Mouse (Mus musculus) embryo, embryonic 9.5 days (tissue): ENCODE results near the gene C530025M09Rik.

Source experiments
- DNase-seq: peaks from one replicate; pipeline ENCODE4 v3.0.0-alpha.2; 2017; ENCODE audit errors: extremely low spot score

Gene C530025M09Rik

DNA sequence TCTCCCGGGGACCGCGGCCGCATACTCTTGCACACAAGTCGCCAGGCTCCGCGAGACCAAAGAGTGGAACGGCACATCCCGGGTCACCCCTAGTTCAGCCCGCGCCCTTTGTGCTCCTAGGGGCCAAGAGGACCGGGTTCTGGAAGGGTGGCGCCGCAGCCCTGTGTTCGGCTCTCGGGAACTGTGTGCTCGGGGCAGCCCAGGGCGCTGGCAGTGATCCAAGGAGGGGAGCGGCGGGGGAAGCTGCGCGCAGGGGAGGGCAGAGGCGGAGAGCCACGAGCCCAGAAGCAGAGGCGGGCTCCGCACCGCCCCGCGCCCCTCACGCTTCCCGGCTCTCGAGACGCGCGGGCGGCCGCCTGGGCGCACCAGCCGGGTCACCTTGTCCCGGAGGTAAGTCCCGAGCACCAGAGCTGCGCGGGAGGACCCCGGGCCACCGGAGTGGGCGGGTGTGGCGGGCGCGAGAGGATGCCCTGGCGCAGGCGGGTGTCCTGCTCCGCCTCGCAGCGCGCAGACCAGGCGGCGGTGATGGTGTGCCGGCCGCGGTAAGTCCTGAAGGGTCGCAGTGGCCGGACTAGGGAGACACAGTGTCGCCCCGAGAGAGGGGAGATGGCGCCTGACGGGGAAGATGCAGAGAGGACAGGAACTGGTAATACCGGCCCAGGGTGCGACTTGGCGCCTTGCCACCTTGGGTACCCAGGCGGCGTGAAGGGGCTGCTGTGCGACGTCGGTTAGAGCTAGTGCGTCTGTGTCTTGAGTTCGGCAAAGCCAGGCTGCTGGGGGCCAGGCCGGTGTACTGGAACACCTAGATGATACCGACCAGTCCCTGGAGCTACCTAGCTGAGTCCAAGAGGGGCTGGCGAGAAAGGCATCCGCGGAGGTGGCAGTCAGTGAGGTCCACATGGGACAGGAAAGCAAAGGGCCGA, at the start of gene C530025M09Rik:
Gene C530025M09Rik, minus strand, starts transcription at position 678 of the 923 bp plus-strand sequence.
- DNase-seq: peak; percentile 70

DNA sequence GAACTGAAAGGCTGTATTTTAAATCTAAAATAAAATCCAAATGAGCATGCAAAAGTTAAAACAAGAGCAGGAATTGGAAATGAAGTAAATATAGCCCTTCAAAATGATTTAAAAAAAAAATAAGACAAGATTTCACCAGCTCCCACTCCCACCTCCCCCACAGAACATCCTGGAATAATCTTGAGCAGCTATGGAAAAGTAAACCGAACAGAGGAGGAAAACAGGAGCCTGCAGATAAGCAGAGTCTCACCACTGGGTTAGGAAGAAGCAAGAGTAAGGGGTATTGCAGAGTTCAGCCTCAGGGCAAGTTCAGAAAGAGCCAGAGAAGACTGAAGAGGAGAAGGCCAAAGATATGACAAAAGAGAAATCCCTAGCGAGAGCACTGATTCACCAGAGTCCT, 46.9 kb upstream of the C530025M09Rik start:
- no peak for DNase-seq

GRCm38 (mm10) chr2:149873346-149873745, 42.3 kb upstream of the C530025M09Rik start:
- DNase-seq: no peak

- DNase-seq: no peak
These were observed 41.5 kb upstream of the C530025M09Rik start for GRCm38 (mm10) chr2:149872496-149872895.

DNA sequence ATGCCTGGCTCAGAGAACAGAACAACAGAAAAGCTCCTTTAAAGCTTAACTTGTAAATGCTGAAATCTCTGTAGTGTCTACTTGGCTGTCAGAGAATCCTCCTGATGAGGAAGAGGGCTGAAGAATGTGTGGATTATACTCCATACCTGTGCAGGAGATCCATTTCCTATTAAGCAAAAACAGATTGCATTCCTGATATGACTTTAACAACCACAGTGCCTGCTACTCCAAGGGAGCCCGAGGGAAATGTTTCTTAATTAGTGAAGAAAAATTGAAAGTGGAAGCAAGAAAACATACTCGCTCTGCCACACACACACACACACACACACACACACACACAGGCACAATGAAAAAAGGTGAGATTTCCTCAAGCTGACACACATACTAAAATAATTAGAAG, 39.5 kb upstream of the C530025M09Rik start:
- DNase-seq: no peak

DNA sequence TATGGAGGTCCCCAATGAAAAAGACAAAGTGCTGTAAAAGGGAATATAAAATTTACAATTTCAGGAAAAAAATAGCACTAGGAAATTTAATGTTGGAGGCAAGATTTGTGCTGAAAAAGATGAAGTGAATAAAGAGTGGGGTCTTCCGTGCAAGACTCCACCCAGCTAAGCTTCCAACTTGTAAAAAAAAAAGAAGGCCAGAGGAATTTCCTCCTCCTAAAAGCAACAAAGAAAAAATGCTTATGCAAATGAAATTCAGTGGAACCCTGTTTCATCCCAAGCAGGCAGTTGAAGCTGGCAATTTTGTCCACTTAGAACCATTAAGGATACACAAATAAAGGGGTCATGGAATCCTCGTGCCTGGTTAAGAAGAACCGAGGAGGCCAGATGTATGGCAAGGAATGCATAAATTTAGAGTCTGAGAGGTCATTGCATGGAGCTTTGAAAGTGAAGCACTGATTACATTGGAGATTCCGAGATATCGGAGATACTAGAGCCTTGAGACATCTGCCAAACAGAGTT, 35.0 kb upstream of the C530025M09Rik start:
- no peak for DNase-seq

GRCm38 (mm10) chr2:149861002-149861401, 30.0 kb upstream of the C530025M09Rik start:
- DNase-seq: no peak

GRCm38 (mm10) chr2:149848778-149849177, 17.8 kb upstream of the C530025M09Rik start:
- no peak for DNase-seq

GRCm38 (mm10) chr2:149844575-149844974, 13.6 kb upstream of the C530025M09Rik start:
- no peak for DNase-seq

GRCm38 (mm10) chr2:149839666-149840065, 8.7 kb upstream of the C530025M09Rik start:
- no peak for DNase-seq

- DNase-seq: no peak
These were observed 5.6 kb upstream of the C530025M09Rik start for GRCm38 (mm10) chr2:149836471-149837135.

- DNase-seq: no peak
These were observed 4.1 kb upstream of the C530025M09Rik start for GRCm38 (mm10) chr2:149835091-149835490.

GRCm38 (mm10) chr2:149832301-149832700, 1.3 kb upstream of the C530025M09Rik start:
- peak; percentile 5 for DNase-seq

DNA sequence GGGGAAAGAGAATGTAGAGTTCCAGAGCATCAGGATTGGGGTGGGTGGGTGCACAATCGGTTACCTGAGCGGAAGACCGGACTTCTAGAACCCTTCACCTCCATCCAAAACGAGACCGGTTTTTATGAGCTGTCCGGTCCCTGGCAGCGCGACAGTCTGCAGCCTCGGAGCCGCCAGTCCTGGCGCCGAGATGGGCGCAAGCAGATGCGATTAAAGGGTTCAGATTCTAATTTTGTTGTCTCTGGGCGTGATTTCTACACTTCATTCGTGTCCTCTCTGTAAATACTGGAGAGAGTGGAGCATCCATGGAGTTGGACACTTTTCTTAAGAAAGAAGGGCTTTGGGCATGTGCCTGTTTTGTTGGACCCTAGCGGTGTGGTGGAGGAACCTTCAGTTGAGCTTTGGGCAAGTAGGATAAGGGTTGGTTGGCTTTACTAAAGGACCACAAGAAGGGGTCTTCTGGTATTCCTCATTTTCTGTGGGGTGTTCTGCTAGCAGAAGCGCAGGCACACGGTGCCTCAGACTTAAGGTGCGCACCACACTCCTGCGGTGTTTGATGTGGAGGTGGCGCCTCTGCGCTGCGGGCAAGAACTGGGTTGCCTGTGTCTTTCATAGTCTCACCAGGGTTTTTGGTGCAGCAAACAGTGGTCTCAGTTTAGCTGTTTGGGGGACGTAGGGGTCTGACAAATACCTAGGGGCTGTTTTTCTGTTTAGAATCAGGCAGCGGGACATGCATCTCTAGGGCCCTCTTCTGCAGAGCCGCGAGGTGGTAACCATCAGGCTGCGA, 639 bp upstream of the C530025M09Rik start:
- peak; percentile 41 for DNase-seq

DNA sequence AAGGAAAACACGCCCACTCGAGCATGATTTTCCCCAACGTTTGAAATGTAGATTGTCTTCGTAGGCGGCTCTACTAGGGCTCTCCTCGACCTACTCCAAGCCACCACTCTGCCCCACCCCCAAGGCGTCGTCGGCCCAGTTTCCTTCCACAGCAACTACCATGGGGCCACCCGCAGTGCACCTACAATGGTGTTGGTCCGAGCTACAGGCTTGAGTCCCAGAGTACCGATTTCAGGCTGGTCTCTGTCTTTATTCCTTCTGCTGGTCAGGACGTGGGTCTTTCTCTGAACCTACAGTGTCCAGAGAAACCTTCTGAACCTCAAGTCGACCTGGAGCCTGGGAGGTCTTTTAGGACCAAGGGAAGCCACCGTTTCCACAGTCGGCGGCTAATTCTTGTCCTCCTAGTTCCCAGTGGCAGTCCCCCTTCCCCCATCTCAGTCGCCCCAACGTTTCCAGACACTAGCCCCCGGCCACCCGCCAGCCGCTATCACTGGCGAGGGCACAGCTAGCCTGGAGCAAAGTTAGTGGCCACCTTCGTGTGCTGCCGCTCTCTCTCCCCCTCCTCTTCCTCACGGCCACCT, 968 bp downstream of the C530025M09Rik start:
- DNase-seq: no peak

DNA sequence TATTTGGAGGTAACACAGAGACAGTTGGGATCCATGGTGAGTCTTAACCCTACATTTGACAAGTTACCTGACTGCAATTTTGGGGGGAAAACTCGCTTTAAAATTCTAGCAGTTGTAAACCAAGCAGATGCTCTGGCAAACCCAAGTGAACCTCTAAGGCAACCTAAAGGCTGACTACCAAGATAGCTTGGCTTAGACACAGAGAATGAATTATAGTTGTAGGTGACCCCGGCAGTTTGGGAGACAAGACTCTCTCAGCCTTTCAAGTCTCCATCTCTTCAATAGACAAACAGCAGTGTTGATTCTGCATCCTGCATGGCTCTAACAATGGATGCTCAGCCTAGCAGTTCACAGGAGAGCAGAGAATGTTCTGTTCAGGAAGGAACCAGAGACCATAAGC, 2.1 kb downstream of the C530025M09Rik start, which contains the start of gene Syndig1:
Gene Syndig1, plus strand, starts transcription at position 301 of the 400 bp plus-strand sequence.
- no peak for DNase-seq

GRCm38 (mm10) chr2:149820201-149820600, 10.8 kb downstream of the C530025M09Rik start:
- DNase-seq: no peak

- no peak for DNase-seq
These were observed 11.3 kb downstream of the C530025M09Rik start for GRCm38 (mm10) chr2:149819751-149820150.

DNA sequence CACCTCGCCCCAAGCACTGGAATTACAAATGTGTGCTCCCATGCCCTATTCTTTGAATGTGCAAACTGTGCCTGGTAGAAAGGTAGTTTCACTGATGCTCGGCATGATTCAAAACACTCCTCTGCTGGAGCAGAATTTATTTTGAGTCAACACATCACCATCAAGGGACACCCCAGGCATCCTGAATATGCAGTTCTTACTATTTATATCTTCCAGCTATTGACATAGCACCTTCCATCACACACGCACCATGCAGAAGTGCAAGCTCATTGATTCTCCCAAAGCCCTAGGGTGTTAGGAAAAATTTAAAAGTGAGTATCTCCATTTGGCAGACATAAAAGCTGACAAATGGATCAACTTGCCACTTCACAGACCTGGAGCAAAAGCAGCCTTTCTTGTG, 12.6 kb downstream of the C530025M09Rik start:
- DNase-seq: no peak

DNA sequence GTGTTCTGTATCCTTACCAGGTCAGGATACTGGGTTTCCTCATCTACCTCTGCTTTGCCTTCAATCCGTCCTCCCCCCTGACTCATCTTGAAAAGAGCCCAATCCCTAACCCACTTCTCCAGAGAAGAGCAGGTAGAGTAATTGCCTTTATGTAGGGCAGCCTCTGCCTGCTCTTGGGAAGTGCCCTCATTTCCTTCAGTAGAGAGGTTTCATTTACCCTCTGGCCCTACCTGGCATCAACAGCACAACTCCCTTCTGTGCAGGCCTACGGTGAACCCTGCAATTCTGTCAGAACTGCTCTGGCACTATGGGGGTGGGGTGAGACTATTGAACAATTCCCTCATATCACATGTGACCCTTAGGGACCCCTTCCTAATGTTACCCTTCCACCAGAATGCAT, 18.1 kb downstream of the C530025M09Rik start:
- no peak for DNase-seq

- no peak for DNase-seq
These were observed 25.8 kb downstream of the C530025M09Rik start for GRCm38 (mm10) chr2:149805256-149805655.
